Mouse (Mus musculus): Measurements from ENCODE around the gene Tcaim.
"Not testable (repeated sequence)": the region's sequence is repeated elsewhere in the genome, so short reads cannot be mapped to it uniquely, and the experiment has no call there.

- not testable (repeated sequence) for TF ChIP-seq CEBPB (IDR thresholded peaks at IDR 0.05; ENCODE audit: low read depth); CTCF (IDR thresholded peaks at IDR 0.05; ENCODE audit: control insufficient read depth, insufficient read depth, insufficient read length); USF1 (IDR thresholded peaks at IDR 0.05; ENCODE audit: low read depth); MAX (IDR thresholded peaks at IDR 0.05)
These were observed 49.8 kb downstream of the Tcaim start for GRCm38 (mm10) chr9:122855141-122855540.

All from C2C12 (cell line).